Comparison of ENCODE assay signal across 23 mouse cellular contexts in genomic region chr11:65142838-65143417, GRCm38 (mm10). TPM values are rescaled to one million over a fixed set of nuclear protein-coding genes. Genes with fewer than 3 reads are reported as not detected.
"Had no signal": no experiment of that assay in that cellular context is flagged by ENCODE, and none has a peak within 500 bp of the region (broad histone marks: within the 10 kb centered on the region; RNA-seq: fewer than 3 reads in every experiment).

No protein-coding gene starts in this region.

- H3K36me3 ChIP-seq: liver, embryonic 13.5 days; midbrain, embryonic 12.5 days; midbrain, embryonic 15.5 days; neural tube, embryonic 12.5 days; neural tube, embryonic 15.5 days had no signal

- H3K4me1 ChIP-seq: liver, embryonic 13.5 days; midbrain, embryonic 12.5 days; midbrain, embryonic 15.5 days; neural tube, embryonic 12.5 days; neural tube, embryonic 15.5 days had no signal

- H3K4me2 ChIP-seq: liver, embryonic 13.5 days; midbrain, embryonic 12.5 days; midbrain, embryonic 15.5 days; neural tube, embryonic 12.5 days; neural tube, embryonic 15.5 days had no signal

- H3K9me3 ChIP-seq: liver, embryonic 13.5 days; midbrain, embryonic 12.5 days; midbrain, embryonic 15.5 days; neural tube, embryonic 12.5 days; neural tube, embryonic 15.5 days had no signal

- H3K4me3 ChIP-seq: left cerebral cortex, adult 2 months; liver, embryonic 13.5 days; midbrain, embryonic 12.5 days; midbrain, embryonic 15.5 days; neural tube, embryonic 12.5 days; neural tube, embryonic 15.5 days had no signal

- H3K27ac ChIP-seq: left cerebral cortex, adult 2 months; liver, embryonic 13.5 days; midbrain, embryonic 12.5 days; midbrain, embryonic 15.5 days; neural tube, embryonic 12.5 days; neural tube, embryonic 15.5 days; stomach, postnatal 0 days had no signal

- H3K27me3 ChIP-seq: liver, embryonic 13.5 days; midbrain, embryonic 12.5 days; midbrain, embryonic 15.5 days; neural tube, embryonic 12.5 days; neural tube, embryonic 15.5 days had no signal

- DNase-seq: kidney, postnatal 10 days; kidney, postnatal 36 days; layer of hippocampus, postnatal 36 days; liver, embryonic 13.5 days; lung, adult 2 months; lung, postnatal 14 days; lung, postnatal 4 days; right cerebral cortex, adult 18-20 months; right cerebral cortex, postnatal 14 days; right cerebral cortex, postnatal 4 days; thymus, adult 2 months; thymus, postnatal 14 days; thymus, postnatal 4 days had no signal

- ATAC-seq: midbrain, embryonic 15.5 days had no signal

- H3K9ac ChIP-seq: liver, embryonic 13.5 days; midbrain, embryonic 12.5 days; midbrain, embryonic 15.5 days; neural tube, embryonic 12.5 days; neural tube, embryonic 15.5 days had no signal

RNA-seq across cellular contexts. Expression of gene 1700086D15Rik, which starts 16.8 kb away (rescaled TPM):
- total RNA-seq: megakaryocyte progenitor cell, adult 5-6 weeks had no signal
- polyA plus RNA-seq: liver, adult 2 months; liver, embryonic 13.5 days; liver, embryonic 16.5 days; neural tube, embryonic 12.5 days; stomach, embryonic 14.5 days; stomach, postnatal 0 days; thymus, adult 2 months had no signal

RNA-seq across cellular contexts. Expression of gene Arhgap44, which starts 19.8 kb away (rescaled TPM):
- total RNA-seq: megakaryocyte progenitor cell, adult 5-6 weeks had no signal
